Mouse (Mus musculus) CH12.LX (cell line): Measurements from ENCODE around the gene Melk. TPM values are rescaled to one million over a fixed set of nuclear protein-coding genes. Genes with fewer than 3 reads are reported as not detected.

Experiments used
- DNase-seq: peaks from one replicate; pipeline ENCODE4 v3.0.0-alpha.2; 2013; ENCODE audit errors: extremely low read depth
- H3K27ac ChIP-seq: 2 replicates; pipeline ENCODE4 v1.5.1; 2012; ENCODE audit warnings: low read depth, mild to moderate bottlenecking, control low read depth, moderate library complexity; ENCODE audit not compliant: insufficient read depth
- H3K27me3 ChIP-seq: replicated peaks from 2 replicates; pipeline ENCODE3; 2012; ENCODE audit warnings: inconsistent platforms
- H3K36me3 ChIP-seq, 2 experiments: replicated peaks in 1 of 2; 2 replicates each; pipeline versions ENCODE3 to v1.6.1; 2012; ENCODE audit warnings: inconsistent platforms in 1 of 2, low read length in 1 of 2, mild to moderate bottlenecking in 1 of 2, mixed read lengths in 1 of 2, moderate library complexity in 1 of 2; ENCODE audit not compliant: control insufficient read depth in 1 of 2, insufficient read depth in 1 of 2
- H3K4me1 ChIP-seq, 2 experiments: 2 replicates each; pipeline ENCODE4 v1.6.1; 2012; ENCODE audit warnings: inconsistent platforms in 1 of 2, moderate library complexity in 1 of 2; ENCODE audit not compliant: insufficient read depth in 2 of 2, control insufficient read depth in 1 of 2
- H3K4me2 ChIP-seq: 2 replicates; pipeline ENCODE4 v1.6.1; 2012; ENCODE audit warnings: low read depth, mild to moderate bottlenecking, control low read depth; ENCODE audit not compliant: poor library complexity, insufficient read depth, severe bottlenecking
- H3K4me3 ChIP-seq, 3 experiments: fragments of 150-350 bp in 1 of 3; sonication (generic) in 1 of 3; replicated peaks in 1 of 3; 2 replicates each; pipeline versions ENCODE3 to v1.5.1; 2011 to 2012; ENCODE audit warnings: low read depth in 2 of 3, low read length in 2 of 3, mild to moderate bottlenecking in 2 of 3, moderate library complexity in 2 of 3, control low read depth in 1 of 3, improper control_type of control experiment in 1 of 3, inconsistent platforms in 1 of 3, mixed read lengths in 1 of 3; ENCODE audit not compliant: poor library complexity in 1 of 3
- H3K79me2 ChIP-seq: replicated peaks from 2 replicates; pipeline ENCODE4 v1.6.1; 2012; ENCODE audit warnings: mild to moderate bottlenecking, moderate library complexity; ENCODE audit not compliant: control insufficient read depth, poor library complexity, insufficient read depth, severe bottlenecking; ENCODE audit errors: extremely low read depth
- H3K9ac ChIP-seq: 2 replicates; pipeline ENCODE4 v1.6.1; 2012; ENCODE audit warnings: low read depth, mild to moderate bottlenecking, control low read depth, moderate library complexity; ENCODE audit not compliant: insufficient read depth
- H3K9me3 ChIP-seq: replicated peaks from 2 replicates; pipeline ENCODE3; 2012; ENCODE audit warnings: low read length, inconsistent platforms, mixed read lengths
- CHD2 ChIP-seq: IDR thresholded peaks from 2 replicates; pipeline ENCODE4 v1.6.1; 2011; ENCODE audit warnings: low read length, improper control_type of control experiment
- CTCF ChIP-seq, 2 experiments: IDR thresholded peaks in 1 of 2; conservative IDR thresholded peaks in 1 of 2; 2 replicates each; pipeline ENCODE4 v1.5.1; 2011 to 2012; ENCODE audit warnings: low read depth in 2 of 2, low read length in 2 of 2, improper control_type of control experiment in 1 of 2, inconsistent platforms in 1 of 2, mild to moderate bottlenecking in 1 of 2, moderate library complexity in 1 of 2
- E2F4 ChIP-seq: IDR thresholded peaks from 2 replicates; pipeline ENCODE4 v1.6.1; 2011; ENCODE audit warnings: low read depth, low read length, improper control_type of control experiment; ENCODE audit not compliant: insufficient replicate concordance
- ELF1 ChIP-seq: IDR thresholded peaks from 2 replicates; pipeline ENCODE4 v1.6.1; 2014; ENCODE audit warnings: low read depth, mild to moderate bottlenecking, inconsistent platforms, low read length, improper control_type of control experiment
- ETS1 ChIP-seq: conservative IDR thresholded peaks from 2 replicates; pipeline ENCODE4 v1.6.1; 2012; ENCODE audit warnings: low read depth, mild to moderate bottlenecking, inconsistent platforms, low read length, improper control_type of control experiment, moderate library complexity
- GABPA ChIP-seq: IDR thresholded peaks from 2 replicates; pipeline ENCODE4 v1.6.1; 2012; ENCODE audit warnings: low read depth, low read length, improper control_type of control experiment, inconsistent platforms; ENCODE audit not compliant: insufficient replicate concordance
- IRF4 ChIP-seq: IDR thresholded peaks from 2 replicates; pipeline ENCODE4 v1.6.1; 2014; ENCODE audit warnings: low read depth, mild to moderate bottlenecking, inconsistent platforms, low read length, improper control_type of control experiment
- JUND ChIP-seq: conservative IDR thresholded peaks from 2 replicates; pipeline ENCODE4 v1.6.1; 2011; ENCODE audit warnings: low read depth, low read length, improper control_type of control experiment
- MEF2A ChIP-seq: IDR thresholded peaks from 2 replicates; pipeline ENCODE4 v1.6.1; 2014; ENCODE audit warnings: low read depth, mild to moderate bottlenecking, inconsistent platforms, low read length, improper control_type of control experiment, borderline replicate concordance
- MXI1 ChIP-seq: IDR thresholded peaks from 2 replicates; pipeline ENCODE4 v1.6.1; 2011; ENCODE audit warnings: mild to moderate bottlenecking, low read depth, low read length, improper control_type of control experiment
- NELFE ChIP-seq: IDR thresholded peaks from 2 replicates; pipeline ENCODE4 v1.6.1; 2011; ENCODE audit warnings: low read depth, low read length, improper control_type of control experiment
- PAX5 ChIP-seq: IDR thresholded peaks from 2 replicates; pipeline ENCODE4 v1.6.1; 2012; ENCODE audit warnings: low read length, inconsistent platforms, mixed read lengths
- POLR2A ChIP-seq: IDR thresholded peaks from 2 replicates; pipeline ENCODE4 v1.6.1; 2011; ENCODE audit warnings: low read depth, mild to moderate bottlenecking, improper control_type of control experiment, low read length
- RAD21 ChIP-seq: IDR thresholded peaks from 2 replicates; pipeline ENCODE4 v1.6.1; 2011; ENCODE audit warnings: low read depth, mild to moderate bottlenecking, low read length, improper control_type of control experiment, moderate library complexity
- SIN3A ChIP-seq: IDR thresholded peaks from 2 replicates; pipeline ENCODE4 v1.6.1; 2012; ENCODE audit warnings: low read length, improper control_type of control experiment, inconsistent platforms
- SMC3 ChIP-seq: IDR thresholded peaks from 2 replicates; pipeline ENCODE4 v1.6.1; 2011; ENCODE audit warnings: low read depth, low read length, improper control_type of control experiment
- USF1 ChIP-seq: IDR thresholded peaks from 2 replicates; pipeline ENCODE4 v1.6.1; 2014; ENCODE audit warnings: low read depth, mild to moderate bottlenecking, inconsistent platforms, low read length, improper control_type of control experiment
- ZKSCAN1 ChIP-seq: IDR thresholded peaks from 2 replicates; pipeline ENCODE4 v1.6.1; 2012; ENCODE audit warnings: low read depth, inconsistent platforms, low read length, improper control_type of control experiment, borderline replicate concordance
- ZNF384 ChIP-seq: IDR thresholded peaks from 2 replicates; pipeline ENCODE4 v1.6.1; 2012; ENCODE audit warnings: low read depth, low read length, improper control_type of control experiment, inconsistent platforms
- dilution Hi-C: fragments of 300-500 bp; cut with MboI; formaldehyde crosslinking; loops from 2 replicates; pipeline ENCODE4 v1.14.3; 2020; ENCODE audit warnings: low sequenced_read_pairs; ENCODE audit not compliant: extremely low pct_unique_long_range_greater_than_20kb, extremely low pct_ligation_motif_present
- in situ Hi-C: fragments of 300-500 bp; cut with MboI; formaldehyde crosslinking; loops from 3 replicates; pipeline ENCODE4 v1.14.3; 2019; ENCODE audit warnings: low sequenced_read_pairs, low pct_ligation_motif_present, low pct_unique_long_range_greater_than_20kb, mixed read lengths
- polyA plus RNA-seq: library from polyadenylated mRNA; unstranded; fragments of >175 nt; gene quantifications from 2 replicates; pipeline ENCODE4 v1.2.1, GENCODE M21; 2012; ENCODE audit warnings: low read depth; ENCODE audit not compliant: insufficient read length
- total RNA-seq, 2 experiments: library from RNA; depleted of rRNA; stranded (reverse); fragments of 300-350 nt in 1 of 2; fragments of >200 nt in 1 of 2; gene quantifications; 2 replicates each; pipeline ENCODE4 v1.2.3; 2012 to 2014

The Melk gene
- total and polyA plus RNA-seq, 3 experiments, result 25.0 to 47.4 (median 44.9) TPM

GRCm38 (mm10) chr4:44310911-44311310 is 10.2 kb downstream of the Melk start:
- TF ChIP-seq PAX5 (no peak), RAD21 (no peak), IRF4 (no peak), E2F4 (no peak), CHD2 (no peak), CTCF (conservative IDR thresholded peaks at IDR 0.05 in 1 of 2, IDR thresholded peaks at IDR 0.05 in 1 of 2; ENCODE audit: low read depth in 2 of 2, low read length in 2 of 2) (no peak), POLR2A (no peak), ZNF384 (no peak), NELFE (no peak), GABPA (no peak), SMC3 (no peak), USF1 (no peak), ETS1 (no peak), JUND (no peak), SIN3A (no peak), MXI1 (no peak)
- in situ Hi-C loops, result loop anchor here (25.0 kb wide), 1 partner anchor 626 kb away; no protein-coding TSS in a partner anchor
- Histone ChIP-seq H3K36me3 (peaks cover 27 to 89% of the 10 kb centered on the region in 2 experiments), H3K27me3 (no peaks in the 10 kb centered on the region), H3K4me1 (no peaks in the 10 kb centered on the region), H3K4me3 (no peak overlapping the region), H3K79me2 (no peaks in the 10 kb centered on the region; the same call in 1 of the 2 replicates), H3K4me2 (no peak overlapping the region), H3K27ac (no peak overlapping the region), H3K9me3 (no peaks in the 10 kb centered on the region), H3K9ac (no peak overlapping the region)
- DNase-seq, result no peak
- dilution Hi-C loops, result no loop called here

- dilution Hi-C loops (no loop called here), in situ Hi-C loops (loop anchor here (25.0 kb wide), 1 partner anchor 621 kb away; no protein-coding TSS in a partner anchor)
- Histone ChIP-seq H3K9me3 (no peaks in the 10 kb centered on the region), H3K27ac (no peak overlapping the region), H3K79me2 (no peaks in the 10 kb centered on the region; the same call in 1 of the 2 replicates), H3K4me1 (no peaks in the 10 kb centered on the region), H3K27me3 (no peaks in the 10 kb centered on the region)
- DNase-seq, result no peak
- no peak for TF ChIP-seq MEF2A
- no peak for TF ChIP-seq ELF1
- TF ChIP-seq USF1, result no peak
- no peak for TF ChIP-seq CTCF (conservative IDR thresholded peaks at IDR 0.05 in 1 of 2, IDR thresholded peaks at IDR 0.05 in 1 of 2; ENCODE audit: low read depth in 2 of 2, low read length in 2 of 2)
- no peak for TF ChIP-seq CHD2
- no peak for TF ChIP-seq ZKSCAN1
- TF ChIP-seq, all 38 proteins: peak for 0
- Histone ChIP-seq H3K4me3 (no peak overlapping the region), H3K9ac (no peak overlapping the region), H3K4me2 (no peak overlapping the region), H3K36me3 (peaks cover 26 to 84% of the 10 kb centered on the region in 2 experiments)
These were observed 15.7 kb downstream of the Melk start for GRCm38 (mm10) chr4:44316270-44316809.
